Mouse (Mus musculus): ENCODE data around the gene Entpd1.

Gene Entpd1

GRCm38 (mm10) chr19:40720381-40720780 lies 108.2 kb downstream of the Entpd1 start:
- DNase-seq (ENCODE audit: extremely low read depth, insufficient read length, low spot score), result no peak

- DNase-seq (ENCODE audit: extremely low read depth, insufficient read length, low spot score), result no peak
These were observed 110.2 kb downstream of the Entpd1 start for GRCm38 (mm10) chr19:40722137-40723038.

GRCm38 (mm10) chr19:40723516-40723915 lies 111.3 kb downstream of the Entpd1 start:
- DNase-seq (ENCODE audit: extremely low read depth, insufficient read length, low spot score), result no peak

- DNase-seq (ENCODE audit: extremely low read depth, insufficient read length, low spot score), result no peak
These were observed 114.0 kb downstream of the Entpd1 start for GRCm38 (mm10) chr19:40726148-40726547.

GRCm38 (mm10) chr19:40726614-40727013 lies 114.4 kb downstream of the Entpd1 start:
- DNase-seq (ENCODE audit: extremely low read depth, insufficient read length, low spot score), result no peak

GRCm38 (mm10) chr19:40728213-40728612 lies 116.0 kb downstream of the Entpd1 start:
- DNase-seq (ENCODE audit: extremely low read depth, insufficient read length, low spot score), result no peak

GRCm38 (mm10) chr19:40728732-40729420 lies 116.7 kb downstream of the Entpd1 start:
- DNase-seq (ENCODE audit: extremely low read depth, insufficient read length, low spot score), result no peak

GRCm38 (mm10) chr19:40733409-40733808 lies 121.2 kb downstream of the Entpd1 start:
- no peak for DNase-seq (ENCODE audit: extremely low read depth, insufficient read length, low spot score)

- no peak for DNase-seq (ENCODE audit: extremely low read depth, insufficient read length, low spot score)
These were observed 121.7 kb downstream of the Entpd1 start for GRCm38 (mm10) chr19:40733849-40734248.

GRCm38 (mm10) chr19:40736680-40737512 lies 124.7 kb downstream of the Entpd1 start:
- DNase-seq (ENCODE audit: extremely low read depth, insufficient read length, low spot score), result no peak

GRCm38 (mm10) chr19:40737613-40738012 lies 125.4 kb downstream of the Entpd1 start:
- no peak for DNase-seq (ENCODE audit: extremely low read depth, insufficient read length, low spot score)

GRCm38 (mm10) chr19:40738683-40739324 lies 126.6 kb downstream of the Entpd1 start:
- no peak for DNase-seq (ENCODE audit: extremely low read depth, insufficient read length, low spot score)

- DNase-seq (ENCODE audit: extremely low read depth, insufficient read length, low spot score), result no peak
These were observed 134.4 kb downstream of the Entpd1 start for GRCm38 (mm10) chr19:40746603-40747002.

GRCm38 (mm10) chr19:40748559-40748958 lies 136.4 kb downstream of the Entpd1 start, which contains the start of gene Cc2d2b:
Gene Cc2d2b, plus strand, starts transcription at chr19:40748753.
- no peak for DNase-seq (ENCODE audit: extremely low read depth, insufficient read length, low spot score)

- DNase-seq (ENCODE audit: extremely low read depth, insufficient read length, low spot score), result no peak
These were observed 142.1 kb downstream of the Entpd1 start for GRCm38 (mm10) chr19:40754311-40754710.

GRCm38 (mm10) chr19:40760071-40760470 lies 147.9 kb downstream of the Entpd1 start:
- DNase-seq (ENCODE audit: extremely low read depth, insufficient read length, low spot score), result no peak

- no peak for DNase-seq (ENCODE audit: extremely low read depth, insufficient read length, low spot score)
These were observed 150.0 kb downstream of the Entpd1 start for GRCm38 (mm10) chr19:40762023-40762759.

- DNase-seq (ENCODE audit: extremely low read depth, insufficient read length, low spot score), result no peak
These were observed 155.0 kb downstream of the Entpd1 start for GRCm38 (mm10) chr19:40767189-40767588.

GRCm38 (mm10) chr19:40769341-40769770 lies 157.2 kb downstream of the Entpd1 start:
- DNase-seq (ENCODE audit: extremely low read depth, insufficient read length, low spot score), result no peak
